Mouse (Mus musculus) small intestine, adult 2 months (tissue): ENCODE results near the gene Tmc5.

Experiments used
- CTCF ChIP-seq: fragments of 200-500 bp; IDR thresholded peaks from 2 replicates; pipeline ENCODE4 v1.5.1; 2012; ENCODE audit warnings: low read depth, mild to moderate bottlenecking, control low read depth, inconsistent platforms, low read length, moderate library complexity, mixed read lengths; ENCODE audit not compliant: insufficient replicate concordance, insufficient read length; ENCODE audit errors: extremely low read depth
- POLR2A ChIP-seq: fragments of 200-500 bp; IDR thresholded peaks from 2 replicates; pipeline ENCODE4 v1.6.1; 2012; ENCODE audit warnings: low read depth, mild to moderate bottlenecking, control low read depth, inconsistent platforms, low read length, moderate library complexity

GRCm38 (mm10) chr7:118571350-118571749 lies 25.7 kb upstream of the Tmc5 start:
- no peak for TF ChIP-seq CTCF
- TF ChIP-seq POLR2A = no peak
